Mouse (Mus musculus): ENCODE measurements around the gene Onecut1. TPM values are rescaled to one million over a fixed set of nuclear protein-coding genes. Genes with fewer than 3 reads are reported as not detected.

The Onecut1 gene
- total RNA-seq (2022), result not detected

GRCm38 (mm10) chr9:74861561-74861980, at the start of gene Onecut1:
Gene Onecut1 (plus strand): TSS chr9:74861921.
- no peak for DNase-seq (ENCODE audit: low spot score in 2 of 2)

GRCm38 (mm10) chr9:74819736-74820511, 41.8 kb upstream of the Onecut1 start:
- DNase-seq (ENCODE audit: low spot score in 2 of 2), result no peak

- DNase-seq (ENCODE audit: low spot score in 2 of 2), result no peak
Measured at GRCm38 (mm10) chr9:74825102-74825501, 36.6 kb upstream of the Onecut1 start.

GRCm38 (mm10) chr9:74829206-74829605, 32.5 kb upstream of the Onecut1 start:
- no peak for DNase-seq (ENCODE audit: low spot score in 2 of 2)

- no peak for DNase-seq (ENCODE audit: low spot score in 2 of 2)
Measured at GRCm38 (mm10) chr9:74842890-74843289, 18.8 kb upstream of the Onecut1 start.

- no peak for DNase-seq (ENCODE audit: low spot score in 2 of 2)
Measured at GRCm38 (mm10) chr9:74846867-74847830, 14.6 kb upstream of the Onecut1 start.

- no peak for DNase-seq (ENCODE audit: low spot score in 2 of 2)
Measured at GRCm38 (mm10) chr9:74848411-74849194, 13.1 kb upstream of the Onecut1 start.

GRCm38 (mm10) chr9:74849195-74849978, 12.3 kb upstream of the Onecut1 start:
- no peak for DNase-seq (ENCODE audit: low spot score in 2 of 2)

GRCm38 (mm10) chr9:74849979-74850780, 11.5 kb upstream of the Onecut1 start:
- DNase-seq (ENCODE audit: low spot score in 2 of 2), result no peak

GRCm38 (mm10) chr9:74850781-74851145, 11.0 kb upstream of the Onecut1 start:
- DNase-seq (ENCODE audit: low spot score in 2 of 2), result no peak

- DNase-seq (ENCODE audit: low spot score in 2 of 2), result no peak
Measured at GRCm38 (mm10) chr9:74851601-74852000, 10.1 kb upstream of the Onecut1 start.

GRCm38 (mm10) chr9:74852361-74852760, 9.4 kb upstream of the Onecut1 start:
- DNase-seq (ENCODE audit: low spot score in 2 of 2), result no peak

GRCm38 (mm10) chr9:74853191-74854072, 8.3 kb upstream of the Onecut1 start:
- no peak for DNase-seq (ENCODE audit: low spot score in 2 of 2)

GRCm38 (mm10) chr9:74854073-74854591, 7.6 kb upstream of the Onecut1 start:
- no peak for DNase-seq (ENCODE audit: low spot score in 2 of 2)

- DNase-seq (ENCODE audit: low spot score in 2 of 2), result no peak
Measured at GRCm38 (mm10) chr9:74855446-74855845, 6.3 kb upstream of the Onecut1 start.

GRCm38 (mm10) chr9:74856578-74857507, 4.9 kb upstream of the Onecut1 start:
- no peak for DNase-seq (ENCODE audit: low spot score in 2 of 2)

GRCm38 (mm10) chr9:74857508-74857840, 4.2 kb upstream of the Onecut1 start:
- no peak for DNase-seq (ENCODE audit: low spot score in 2 of 2)

- no peak for DNase-seq (ENCODE audit: low spot score in 2 of 2)
Measured at GRCm38 (mm10) chr9:74858111-74858510, 3.6 kb upstream of the Onecut1 start.

Measured in gastrocnemius, adult 8-10 months (tissue).